Mouse (Mus musculus) c-Kit-positive CD71-positive TER-119-positive erythroid progenitor cells, embryonic 14.5 days (primary cell): ENCODE measurements around the gene Tmem63b.

Experiments
- DNase-seq: peaks from one replicate; pipeline ENCODE4 v3.0.0-alpha.2; 2013; ENCODE audit warnings: low spot score

The Tmem63b gene

GRCm38 (mm10) chr17:45619386-45620256 lies 67.1 kb downstream of the Tmem63b start:
- no peak for DNase-seq

GRCm38 (mm10) chr17:45618941-45619385 lies 67.7 kb downstream of the Tmem63b start:
- DNase-seq, result no peak

DNA sequence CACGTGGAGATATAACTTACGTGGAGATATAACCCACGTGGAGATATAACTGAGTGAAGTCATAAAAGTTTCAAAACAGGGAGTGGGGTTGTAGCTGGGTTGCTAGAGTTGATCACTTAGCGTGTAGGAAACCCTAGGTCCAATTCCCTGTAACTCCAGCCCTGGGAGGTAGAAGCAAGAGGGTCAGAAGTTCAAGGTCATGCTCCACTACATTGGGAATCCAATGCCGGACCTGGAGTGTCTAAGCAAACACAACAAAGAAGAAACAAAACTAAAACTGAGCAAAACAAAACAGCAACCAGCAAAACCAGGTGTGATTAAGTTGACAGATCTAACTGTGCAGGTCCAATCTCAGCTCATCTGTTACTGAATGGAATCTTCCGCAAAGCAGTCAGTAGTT lies 69.0 kb downstream of the Tmem63b start:
- no peak for DNase-seq

GRCm38 (mm10) chr17:45616679-45617078 lies 70.0 kb downstream of the Tmem63b start:
- no peak for DNase-seq

- DNase-seq, result no peak
Measured at GRCm38 (mm10) chr17:45616046-45616650, 70.6 kb downstream of the Tmem63b start.

DNA sequence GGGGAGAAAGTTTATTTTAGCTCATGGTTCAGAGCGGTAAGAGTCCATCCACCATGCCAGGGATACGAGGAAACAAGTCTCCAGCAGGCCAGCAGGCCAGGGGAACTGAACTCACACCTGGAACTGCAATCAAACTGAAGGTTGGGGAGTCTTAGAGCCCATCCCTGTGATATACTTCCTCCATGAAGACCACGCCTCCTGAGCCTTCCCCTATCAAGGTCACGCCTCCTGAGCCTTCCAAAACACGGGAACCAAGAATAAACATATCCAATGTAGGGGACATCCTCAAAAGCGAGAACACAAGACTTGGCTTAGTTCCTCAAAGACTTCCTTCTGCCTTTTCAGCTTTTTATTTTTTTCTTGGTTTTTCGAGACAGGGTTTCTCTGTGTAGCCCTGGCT lies 73.8 kb downstream of the Tmem63b start:
- no peak for DNase-seq

DNA sequence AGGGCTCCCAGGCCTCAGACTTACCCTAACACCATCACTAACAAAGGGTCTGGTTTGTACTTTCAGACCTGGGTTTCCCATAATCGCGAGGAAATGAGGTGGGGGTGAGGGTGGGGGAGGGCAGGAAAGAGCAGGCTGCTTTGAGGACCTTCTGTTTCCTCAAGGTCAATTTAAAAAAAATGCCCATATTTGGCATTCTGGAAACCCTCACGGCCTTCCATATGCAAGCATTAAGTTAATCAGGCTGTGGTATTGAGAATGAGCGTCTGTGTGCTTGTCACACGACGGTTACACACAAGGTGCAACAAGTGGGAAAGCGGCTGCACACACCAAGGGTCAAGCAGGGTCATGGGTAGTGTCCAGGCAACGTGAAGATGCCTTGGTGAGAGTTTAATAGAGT lies 74.7 kb downstream of the Tmem63b start:
- no peak for DNase-seq
